Mouse (Mus musculus): Measurements from ENCODE around the gene Cyp2e1. TPM values are rescaled to one million over a fixed set of nuclear protein-coding genes. Genes with fewer than 3 reads are reported as not detected.

Cyp2e1 gene
- polyA plus RNA-seq, 1 experiment: not detected

DNA sequence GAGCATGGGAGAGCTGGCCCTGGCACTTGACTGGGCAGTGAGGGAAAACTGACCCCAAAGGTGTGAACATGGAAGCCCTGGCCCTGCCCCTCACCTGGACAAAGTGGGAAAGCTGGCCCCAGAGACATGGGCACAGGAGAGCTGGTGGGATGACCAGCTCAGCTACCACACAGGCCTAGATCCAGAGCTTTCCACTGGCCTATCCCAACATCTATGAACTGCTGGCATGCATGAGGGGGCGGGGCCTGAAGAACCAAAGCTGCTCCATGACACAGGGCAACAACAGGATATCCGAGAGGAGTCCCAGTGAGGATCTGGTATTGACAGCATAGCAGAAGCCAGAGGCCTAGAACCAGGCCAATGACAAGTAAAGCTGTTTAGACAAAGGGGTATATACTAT, 34.7 kb downstream of the Cyp2e1 start:
- H3K4me3 ChIP-seq (replicated peaks): no peak overlapping the region
- H3K27me3 ChIP-seq (ENCODE audit: control insufficient read depth): no peaks in the 10 kb centered on the region
- H3K9me3 ChIP-seq (ENCODE audit: control insufficient read depth, low read length): no peaks in the 10 kb centered on the region
- no peaks in the 10 kb centered on the region for H3K4me1 ChIP-seq (ENCODE audit: control insufficient read depth)
- TF ChIP-seq TAL1 (IDR thresholded peaks at IDR 0.05; ENCODE audit: low read length) (no peak), GATA1 (IDR thresholded peaks at IDR 0.05; ENCODE audit: low read length) (no peak)
- no peaks in the 10 kb centered on the region for H3K36me3 ChIP-seq (ENCODE audit: control insufficient read depth)

DNA sequence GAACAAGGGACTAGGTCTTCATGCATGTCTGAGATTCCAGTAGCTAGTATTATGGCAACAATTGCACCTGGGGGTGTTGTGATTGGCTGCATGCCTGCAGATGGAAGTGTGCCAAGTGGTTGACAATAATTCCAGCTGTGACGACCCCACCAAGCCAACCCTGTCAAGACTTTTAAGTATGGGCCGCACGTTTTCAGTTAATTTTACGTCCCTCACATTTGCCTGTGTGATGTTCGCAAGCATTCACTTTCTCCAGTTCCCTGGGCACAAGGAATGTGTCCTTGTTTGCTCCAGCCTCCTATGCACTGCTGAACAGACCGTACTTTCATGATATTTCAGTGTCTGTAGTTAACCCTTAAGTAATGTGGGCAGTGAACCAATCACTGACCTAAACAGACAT, 39.1 kb downstream of the Cyp2e1 start:
- H3K9me3 ChIP-seq (ENCODE audit: control insufficient read depth, low read length): no peaks in the 10 kb centered on the region
- no peaks in the 10 kb centered on the region for H3K36me3 ChIP-seq (ENCODE audit: control insufficient read depth)
- no peaks in the 10 kb centered on the region for H3K27me3 ChIP-seq (ENCODE audit: control insufficient read depth)
- no peaks in the 10 kb centered on the region for H3K4me1 ChIP-seq (ENCODE audit: control insufficient read depth)
- no peak for TF ChIP-seq GATA1 (IDR thresholded peaks at IDR 0.05; ENCODE audit: low read length)
- TF ChIP-seq TAL1 (IDR thresholded peaks at IDR 0.05; ENCODE audit: low read length): no peak
- no peak overlapping the region for H3K4me3 ChIP-seq (replicated peaks)

DNA sequence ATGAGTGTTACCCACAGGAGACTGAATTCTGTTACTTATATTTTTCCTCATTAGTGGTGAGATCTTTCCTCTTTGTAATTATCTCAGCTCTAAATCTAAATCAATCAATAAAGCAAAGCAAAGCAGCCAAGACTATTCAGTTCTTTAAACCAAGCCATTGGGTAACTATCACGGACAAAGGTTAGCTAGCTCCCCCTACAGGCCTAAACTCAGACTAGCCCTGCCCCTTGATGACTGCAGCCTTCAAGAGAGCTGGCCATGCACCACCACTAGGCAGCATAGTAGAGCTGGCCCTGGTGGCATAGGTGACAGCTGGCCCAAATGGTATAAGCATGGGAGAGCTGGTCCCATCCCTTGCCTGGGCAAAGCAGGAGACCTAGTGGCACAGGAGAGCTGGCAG, 42.2 kb downstream of the Cyp2e1 start:
- Histone ChIP-seq H3K36me3 (ENCODE audit: control insufficient read depth) (no peaks in the 10 kb centered on the region), H3K9me3 (ENCODE audit: control insufficient read depth, low read length) (no peaks in the 10 kb centered on the region), H3K27me3 (ENCODE audit: control insufficient read depth) (no peaks in the 10 kb centered on the region), H3K4me3 (replicated peaks) (no peak overlapping the region), H3K4me1 (ENCODE audit: control insufficient read depth) (no peaks in the 10 kb centered on the region)
- TF ChIP-seq GATA1 (IDR thresholded peaks at IDR 0.05; ENCODE audit: low read length) (no peak), TAL1 (IDR thresholded peaks at IDR 0.05; ENCODE audit: low read length) (no peak)

DNA sequence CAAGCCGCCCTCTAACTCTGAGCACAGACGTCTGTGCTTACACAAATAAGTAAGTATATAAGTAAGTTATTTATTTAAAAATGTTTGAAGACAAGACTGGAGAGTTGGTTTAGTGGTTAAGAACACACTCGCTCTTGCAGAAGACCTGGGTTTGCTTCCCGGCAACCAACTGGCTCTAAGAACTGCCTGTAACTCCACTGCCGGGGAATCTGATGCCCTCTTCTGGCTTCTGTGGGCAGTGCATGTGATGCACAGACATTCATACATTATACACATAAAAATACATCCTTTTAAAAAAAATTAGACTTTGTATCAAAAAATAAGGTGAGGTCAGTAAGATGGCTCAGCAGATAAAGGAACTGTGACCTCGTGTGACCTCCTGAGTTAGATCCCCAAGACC, 47.0 kb downstream of the Cyp2e1 start:
- TF ChIP-seq GATA1 (IDR thresholded peaks at IDR 0.05; ENCODE audit: low read length) (no peak), TAL1 (IDR thresholded peaks at IDR 0.05; ENCODE audit: low read length) (no peak)
- no peak overlapping the region for H3K4me3 ChIP-seq (replicated peaks)
- H3K27me3 ChIP-seq (ENCODE audit: control insufficient read depth): no peaks in the 10 kb centered on the region
- H3K4me1 ChIP-seq (ENCODE audit: control insufficient read depth): no peaks in the 10 kb centered on the region
- H3K9me3 ChIP-seq (ENCODE audit: control insufficient read depth, low read length): no peaks in the 10 kb centered on the region
- no peaks in the 10 kb centered on the region for H3K36me3 ChIP-seq (ENCODE audit: control insufficient read depth)

GRCm38 (mm10) chr7:140811714-140812113, 48.2 kb downstream of the Cyp2e1 start:
- no peak for TF ChIP-seq TAL1 (IDR thresholded peaks at IDR 0.05; ENCODE audit: low read length)
- TF ChIP-seq GATA1 (IDR thresholded peaks at IDR 0.05; ENCODE audit: low read length): no peak
- Histone ChIP-seq H3K36me3 (ENCODE audit: control insufficient read depth) (no peaks in the 10 kb centered on the region), H3K4me1 (ENCODE audit: control insufficient read depth) (no peaks in the 10 kb centered on the region), H3K4me3 (replicated peaks) (no peak overlapping the region), H3K27me3 (ENCODE audit: control insufficient read depth) (no peaks in the 10 kb centered on the region), H3K9me3 (ENCODE audit: control insufficient read depth, low read length) (no peaks in the 10 kb centered on the region)

DNA sequence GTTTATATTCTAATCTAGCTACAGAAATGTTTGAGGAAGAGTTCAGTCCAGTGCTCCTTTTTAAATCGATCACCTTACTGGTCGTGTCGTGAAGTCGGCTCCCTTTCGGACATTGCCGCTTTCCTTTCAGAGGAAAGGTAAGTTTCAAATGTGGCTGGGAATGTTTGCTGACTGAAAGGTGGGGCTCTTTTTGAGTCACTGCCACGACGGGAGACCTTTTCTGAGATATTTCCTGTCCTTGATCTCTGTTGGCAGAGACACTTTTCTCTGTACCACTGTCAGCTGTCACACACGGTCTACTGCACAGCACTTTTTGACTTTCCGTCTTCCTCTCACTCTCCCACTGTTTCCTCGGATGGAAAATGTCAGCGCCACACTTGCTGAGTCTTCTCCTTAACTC, 49.3 kb downstream of the Cyp2e1 start:
- TF ChIP-seq TAL1 (IDR thresholded peaks at IDR 0.05; ENCODE audit: low read length) (no peak), GATA1 (IDR thresholded peaks at IDR 0.05; ENCODE audit: low read length) (no peak)

GRCm38 (mm10) chr7:140820173-140820572, 56.6 kb downstream of the Cyp2e1 start:
- TF ChIP-seq TAL1 (IDR thresholded peaks at IDR 0.05; ENCODE audit: low read length): no peak
- no peak for TF ChIP-seq GATA1 (IDR thresholded peaks at IDR 0.05; ENCODE audit: low read length)

More for the DNA sequence above, 49.3 kb downstream of the Cyp2e1 start:
- Histone ChIP-seq H3K4me3 (replicated peaks) (no peak overlapping the region), H3K27me3 (ENCODE audit: control insufficient read depth) (no peaks in the 10 kb centered on the region), H3K36me3 (ENCODE audit: control insufficient read depth) (no peaks in the 10 kb centered on the region), H3K4me1 (ENCODE audit: control insufficient read depth) (no peaks in the 10 kb centered on the region), H3K9me3 (ENCODE audit: control insufficient read depth, low read length) (no peaks in the 10 kb centered on the region)

GRCm38 (mm10) chr7:140821305-140821652, 57.7 kb downstream of the Cyp2e1 start:
- peaks cover 4% of the 10 kb centered on the region; the same call in 1 of the 2 replicates for H3K27me3 ChIP-seq (ENCODE audit: control insufficient read depth)
- peak overlapping the region; percentile 60 for H3K4me3 ChIP-seq (replicated peaks)
- no peak for TF ChIP-seq GATA1 (IDR thresholded peaks at IDR 0.05; ENCODE audit: low read length)
- TF ChIP-seq TAL1 (IDR thresholded peaks at IDR 0.05; ENCODE audit: low read length): no peak

More at GRCm38 (mm10) chr7:140820173-140820572, 56.6 kb downstream of the Cyp2e1 start:
- Histone ChIP-seq H3K27me3 (ENCODE audit: control insufficient read depth) (peaks cover 4% of the 10 kb centered on the region; the same call in 1 of the 2 replicates), H3K4me3 (replicated peaks) (no peak overlapping the region), H3K36me3 (ENCODE audit: control insufficient read depth) (no peaks in the 10 kb centered on the region), H3K9me3 (ENCODE audit: control insufficient read depth, low read length) (no peaks in the 10 kb centered on the region), H3K4me1 (ENCODE audit: control insufficient read depth) (peaks cover 7% of the 10 kb centered on the region)

DNA sequence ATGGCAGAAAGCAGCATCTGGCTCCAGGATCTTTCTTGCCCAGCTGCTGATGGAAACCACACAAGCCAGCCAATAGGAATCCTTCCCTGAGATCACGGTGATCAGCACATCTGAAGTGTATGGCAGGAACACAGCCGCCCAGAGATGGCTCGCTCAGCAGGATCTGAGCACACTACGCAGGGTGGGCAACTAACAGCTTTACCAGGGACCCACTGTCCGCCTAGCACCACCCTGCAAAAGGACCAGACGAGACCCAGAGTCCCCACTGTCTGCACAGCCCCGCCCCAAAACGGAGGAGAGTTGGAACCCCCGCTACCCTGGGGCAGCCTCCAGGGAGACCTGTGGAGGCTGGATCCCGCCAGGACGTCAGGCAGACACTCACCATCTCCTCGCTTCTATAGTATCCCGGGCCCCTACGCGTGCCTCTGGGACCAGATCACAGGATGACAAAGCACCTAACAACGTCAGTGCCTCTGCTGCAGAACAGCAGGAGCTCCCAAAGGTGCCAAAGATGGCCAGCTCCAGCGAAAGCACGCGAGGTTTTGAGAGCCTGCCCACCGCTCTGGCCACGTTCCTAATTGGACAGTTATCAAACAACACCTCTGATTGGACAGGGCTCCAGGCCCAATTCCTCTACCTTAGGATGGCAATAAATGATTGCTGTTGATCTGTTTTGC, 58.3 kb downstream of the Cyp2e1 start, which contains the start of gene Zfp941:
Gene Zfp941 (minus strand): TSS at position 526 of the 677 bp plus-strand sequence.
- Histone ChIP-seq H3K36me3 (ENCODE audit: control insufficient read depth) (no peaks in the 10 kb centered on the region), H3K4me3 (replicated peaks) (peak within 1 kb of the TSS; percentile 60), H3K4me1 (ENCODE audit: control insufficient read depth) (peaks cover 7% of the 10 kb centered on the region), H3K9me3 (ENCODE audit: control insufficient read depth, low read length) (no peaks in the 10 kb centered on the region), H3K27me3 (ENCODE audit: control insufficient read depth) (peaks cover 4% of the 10 kb centered on the region; the same call in 1 of the 2 replicates)
- TF ChIP-seq GATA1 (IDR thresholded peaks at IDR 0.05; ENCODE audit: low read length) (no peak), TAL1 (IDR thresholded peaks at IDR 0.05; ENCODE audit: low read length) (no peak)

More at GRCm38 (mm10) chr7:140821305-140821652, 57.7 kb downstream of the Cyp2e1 start:
- Histone ChIP-seq H3K4me1 (ENCODE audit: control insufficient read depth) (peaks cover 7% of the 10 kb centered on the region), H3K36me3 (ENCODE audit: control insufficient read depth) (no peaks in the 10 kb centered on the region), H3K9me3 (ENCODE audit: control insufficient read depth, low read length) (no peaks in the 10 kb centered on the region)
